Comparison of ENCODE assay signal across 9 mouse cellular contexts in the genomic region with DNA sequence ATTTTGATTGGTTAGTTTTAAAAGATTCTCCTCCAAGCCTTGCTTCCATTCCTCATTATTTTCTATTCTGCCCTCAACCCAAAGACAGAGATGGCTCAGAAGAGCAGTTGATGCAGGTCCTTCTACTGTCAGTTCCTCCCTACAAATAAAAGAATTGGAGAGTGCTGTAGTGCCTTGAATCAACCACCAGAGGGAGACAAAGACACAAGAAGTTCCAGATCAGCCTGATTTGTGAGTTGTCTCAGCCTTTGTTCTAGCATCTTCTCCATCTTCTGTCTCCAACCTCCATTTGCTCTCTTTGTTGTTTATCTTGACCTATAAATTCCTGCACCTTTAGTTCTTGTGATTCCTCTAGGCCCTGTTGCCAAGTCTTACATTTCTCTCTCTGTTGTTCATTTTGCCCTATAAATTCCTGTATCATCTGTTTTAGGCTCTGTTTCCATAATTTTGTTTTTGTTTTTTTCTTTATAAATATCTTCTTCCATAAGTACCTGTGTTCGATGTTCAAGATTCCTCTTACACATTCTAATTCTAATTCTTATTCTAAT. TPM values are rescaled to one million over a fixed set of nuclear protein-coding genes. Genes with fewer than 3 reads are reported as not detected.
DNase-seq lines count a peak whose midpoint lies in the region; ATAC-seq lines count a peak whose summit lies in the region.
"Had no signal": no experiment of that assay in that cellular context is flagged by ENCODE, and none has a peak within 500 bp of the region (broad histone marks: within the 10 kb centered on the region; RNA-seq: fewer than 3 reads in every experiment).

No protein-coding gene starts in this region.

- peak; percentile 81 for DNase-seq in forebrain, embryonic 14.5 days (ENCODE audit: low spot score)
- DNase-seq in right cerebral cortex, adult 18-20 months = peak; percentile 22
- DNase-seq in right cerebral cortex, postnatal 25 days = no peak
- DNase-seq in cerebellum, adult 9-10 months = peak; percentile 63
- DNase-seq in heart, postnatal 4 days = peak; percentile 15
- DNase-seq in lung, postnatal 25 days (ENCODE audit: low spot score) = peak; percentile 57

- WGBS in forebrain, embryonic 14.5 days = 72% methylated on average over 1 of the region's 1 CpGs
- WGBS in forebrain, embryonic 16.5 days = 73% methylated on average over 1 of the region's 1 CpGs
- WGBS in neural tube, embryonic 15.5 days = 76% methylated on average over 1 of the region's 1 CpGs

- no peaks in the 10 kb centered on the region for H3K9me3 ChIP-seq in forebrain, embryonic 14.5 days (replicated peaks; ENCODE audit: control insufficient read depth, low read length)
- H3K9me3 ChIP-seq in forebrain, embryonic 16.5 days (ENCODE audit: control insufficient read depth, low read length) = no peaks in the 10 kb centered on the region
- H3K9me3 ChIP-seq in neural tube, embryonic 15.5 days (replicated peaks) = no peaks in the 10 kb centered on the region

- H3K27me3 ChIP-seq in forebrain, embryonic 14.5 days (replicated peaks; ENCODE audit: control insufficient read depth, insufficient read depth, low read length) = no peaks in the 10 kb centered on the region
- H3K27me3 ChIP-seq in forebrain, embryonic 16.5 days (replicated peaks; ENCODE audit: control insufficient read depth, insufficient read depth, low read length) = no peaks in the 10 kb centered on the region
- no peaks in the 10 kb centered on the region for H3K27me3 ChIP-seq in neural tube, embryonic 15.5 days (replicated peaks)

- H3K36me3 ChIP-seq in forebrain, embryonic 14.5 days (ENCODE audit: control insufficient read depth, insufficient read depth, low read length) = no peaks in the 10 kb centered on the region
- no peaks in the 10 kb centered on the region for H3K36me3 ChIP-seq in forebrain, embryonic 16.5 days (ENCODE audit: control insufficient read depth, insufficient read depth)
- no peaks in the 10 kb centered on the region for H3K36me3 ChIP-seq in neural tube, embryonic 15.5 days

- no peaks in the 10 kb centered on the region for H3K4me1 ChIP-seq in forebrain, embryonic 14.5 days (ENCODE audit: control insufficient read depth, insufficient read depth, low read length)
- no peaks in the 10 kb centered on the region for H3K4me1 ChIP-seq in forebrain, embryonic 16.5 days (replicated peaks; ENCODE audit: control insufficient read depth, insufficient read depth, low read length)
- H3K4me1 ChIP-seq in neural tube, embryonic 15.5 days = no peaks in the 10 kb centered on the region

- no peak overlapping the region for H3K27ac ChIP-seq in forebrain, embryonic 14.5 days (ENCODE audit: low read depth, low read length)
- H3K27ac ChIP-seq in forebrain, embryonic 16.5 days (ENCODE audit: low read length) = no peak overlapping the region
- no peak overlapping the region for H3K27ac ChIP-seq in neural tube, embryonic 15.5 days (replicated peaks)

- H3K4me3 ChIP-seq in forebrain, embryonic 14.5 days (ENCODE audit: low read depth, low read length) = no peak overlapping the region
- no peak overlapping the region for H3K4me3 ChIP-seq in forebrain, embryonic 16.5 days (replicated peaks; ENCODE audit: low read length)
- H3K4me3 ChIP-seq in neural tube, embryonic 15.5 days (replicated peaks) = no peak overlapping the region

- ATAC-seq in forebrain, embryonic 14.5 days = no peak
- ATAC-seq in forebrain, embryonic 16.5 days = no peak
- ATAC-seq in neural tube, embryonic 15.5 days (ENCODE audit: low FRiP score) = no peak

- no peak overlapping the region for H3K9ac ChIP-seq in forebrain, embryonic 14.5 days (ENCODE audit: low read length)
- H3K9ac ChIP-seq in forebrain, embryonic 16.5 days (replicated peaks; ENCODE audit: low read depth, low read length) = no peak overlapping the region
- H3K9ac ChIP-seq in neural tube, embryonic 15.5 days (replicated peaks) = no peak overlapping the region

- H3K4me2 ChIP-seq in forebrain, embryonic 14.5 days (ENCODE audit: low read length) = no peak overlapping the region
- H3K4me2 ChIP-seq in forebrain, embryonic 16.5 days (ENCODE audit: low read length) = no peak overlapping the region
- H3K4me2 ChIP-seq in neural tube, embryonic 15.5 days = no peak overlapping the region

RNA-seq across cellular contexts. Expression of a gene that starts 6.2 kb away (rescaled TPM):
- 0.83 TPM in 1 of 2 replicates, not detected in the other for polyA plus RNA-seq in forebrain, embryonic 14.5 days (2014; fragmentation: Nextera tagmentation; extraction: Ambion mirVana)
- 1.3 TPM in 1 of 2 replicates, not detected in the other for polyA plus RNA-seq in forebrain, embryonic 16.5 days (2015; fragmentation: Nextera tagmentation; extraction: Ambion mirVana)
- 1 to 10 TPM in 1 of 2 experiments, not detected in 1; 1.5 TPM for total RNA-seq in heart, postnatal 4 days (2021)
- 0.60 TPM in 1 of 2 replicates, not detected in the other for polyA plus RNA-seq in neural tube, embryonic 15.5 days (2015; fragmentation: Nextera tagmentation; extraction: Ambion mirVana)
- total RNA-seq: left cerebral cortex, adult 8-10 months had no signal
